Comparison of ENCODE assay signal across 19 mouse cellular contexts in the genomic region with DNA sequence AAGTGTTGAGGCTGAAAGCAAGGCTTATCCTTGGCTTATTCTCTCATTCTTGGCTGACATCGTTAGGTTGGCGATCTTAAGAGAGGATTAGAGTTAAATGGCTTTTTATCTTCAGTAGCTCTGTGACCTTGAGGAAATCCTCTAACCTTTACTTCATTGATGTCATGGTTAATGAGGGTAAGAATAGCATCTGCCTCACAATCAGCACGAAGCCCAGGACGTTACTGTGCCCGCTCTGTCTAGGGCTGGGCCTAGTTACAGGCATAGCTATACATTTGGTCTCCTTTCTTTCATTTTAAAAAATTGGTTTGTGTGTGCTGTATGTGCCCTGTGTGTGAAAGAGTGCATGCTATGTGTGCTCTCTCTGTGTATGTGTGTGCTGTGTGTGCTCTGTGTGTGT.
DNase-seq lines count a peak whose midpoint lies in the region; ATAC-seq lines count a peak whose summit lies in the region.
"Had no signal": no experiment of that assay in that cellular context is flagged by ENCODE, and none has a peak within 500 bp of the region (broad histone marks: within the 10 kb centered on the region; RNA-seq: fewer than 3 reads in every experiment).

No protein-coding gene starts in this region.

- 35% methylated on average over 5 of the region's 5 CpGs for WGBS in heart, embryonic 12.5 days
- WGBS in heart, embryonic 16.5 days, result 33% methylated on average over 5 of the region's 5 CpGs
- WGBS in kidney, embryonic 14.5 days, result 76% methylated on average over 5 of the region's 5 CpGs

- H3K4me3 ChIP-seq in heart, embryonic 12.5 days, result no peak overlapping the region
- peak overlapping the region; percentile 26; the same call in 1 of the 2 replicates for H3K4me3 ChIP-seq in heart, embryonic 16.5 days (ENCODE audit: low read length)
- no peak overlapping the region for H3K4me3 ChIP-seq in kidney, embryonic 14.5 days (ENCODE audit: low read length)
- H3K4me3 ChIP-seq: embryonic facial prominence, embryonic 13.5 days; forebrain, embryonic 13.5 days; gastrocnemius, adult 2 months; hindbrain, embryonic 10.5 days had no signal

- peaks cover 40% of the 10 kb centered on the region for H3K4me1 ChIP-seq in heart, embryonic 12.5 days (replicated peaks)
- peaks cover 23% of the 10 kb centered on the region for H3K4me1 ChIP-seq in heart, embryonic 16.5 days (ENCODE audit: control insufficient read depth, insufficient read depth, low read length)
- H3K4me1 ChIP-seq in kidney, embryonic 14.5 days (ENCODE audit: control insufficient read depth, insufficient read depth, low read length), result no peaks in the 10 kb centered on the region

- no peaks in the 10 kb centered on the region for H3K36me3 ChIP-seq in heart, embryonic 12.5 days
- no peaks in the 10 kb centered on the region for H3K36me3 ChIP-seq in heart, embryonic 16.5 days (ENCODE audit: control insufficient read depth, insufficient read depth)
- H3K36me3 ChIP-seq in kidney, embryonic 14.5 days (ENCODE audit: control insufficient read depth, insufficient read depth, low read length), result no peaks in the 10 kb centered on the region
- H3K36me3 ChIP-seq: embryonic facial prominence, embryonic 13.5 days; hindbrain, embryonic 10.5 days had no signal

- H3K9me3 ChIP-seq in heart, embryonic 12.5 days (replicated peaks), result no peaks in the 10 kb centered on the region
- H3K9me3 ChIP-seq in heart, embryonic 16.5 days (replicated peaks; ENCODE audit: control insufficient read depth, low read length), result 0 out of 2 replicates have a peak, but pooled peaks cover 4% of the 10 kb centered on the region
- no peaks in the 10 kb centered on the region for H3K9me3 ChIP-seq in kidney, embryonic 14.5 days (ENCODE audit: control insufficient read depth, low read length)
- H3K9me3 ChIP-seq: embryonic facial prominence, embryonic 13.5 days; forebrain, embryonic 13.5 days; hindbrain, embryonic 10.5 days had no signal

- no peaks in the 10 kb centered on the region for H3K27me3 ChIP-seq in heart, embryonic 12.5 days (replicated peaks)
- H3K27me3 ChIP-seq in heart, embryonic 16.5 days (ENCODE audit: control insufficient read depth, insufficient read depth, low read length), result no peaks in the 10 kb centered on the region
- H3K27me3 ChIP-seq in kidney, embryonic 14.5 days (ENCODE audit: control insufficient read depth, insufficient read depth, low read length), result no peaks in the 10 kb centered on the region
- H3K27me3 ChIP-seq: embryonic facial prominence, embryonic 13.5 days; forebrain, embryonic 13.5 days had no signal

- H3K9ac ChIP-seq in heart, embryonic 12.5 days, result no peak overlapping the region
- no peak overlapping the region for H3K9ac ChIP-seq in heart, embryonic 16.5 days (ENCODE audit: low read length)
- H3K9ac ChIP-seq in kidney, embryonic 14.5 days (ENCODE audit: low read depth, low read length), result no peak overlapping the region
- H3K9ac ChIP-seq: embryonic facial prominence, embryonic 13.5 days; forebrain, embryonic 13.5 days; hindbrain, embryonic 14.5 days had no signal

- H3K27ac ChIP-seq in heart, embryonic 12.5 days (ENCODE audit: poor library complexity, severe bottlenecking), result peak overlapping the region; percentile 45; the same call in 1 of the 2 replicates
- 0 out of 2 replicates have a peak overlapping the region, but pooled peaks have one; percentile 38 for H3K27ac ChIP-seq in heart, embryonic 16.5 days (ENCODE audit: low read length)
- no peak overlapping the region for H3K27ac ChIP-seq in kidney, embryonic 14.5 days (ENCODE audit: low read depth, low read length)
- H3K27ac ChIP-seq: embryonic facial prominence, embryonic 13.5 days; forebrain, embryonic 13.5 days; gastrocnemius, adult 2 months; hindbrain, embryonic 10.5 days; hindbrain, embryonic 14.5 days had no signal

- peak overlapping the region; percentile 38; the same call in 1 of the 2 replicates for H3K4me2 ChIP-seq in heart, embryonic 12.5 days
- H3K4me2 ChIP-seq in heart, embryonic 16.5 days (ENCODE audit: low read depth, low read length), result peak overlapping the region; percentile 56
- no peak overlapping the region for H3K4me2 ChIP-seq in kidney, embryonic 14.5 days (replicated peaks; ENCODE audit: low read depth, low read length)
- H3K4me2 ChIP-seq: embryonic facial prominence, embryonic 13.5 days; forebrain, embryonic 13.5 days; hindbrain, embryonic 14.5 days had no signal

- ATAC-seq in heart, embryonic 12.5 days (ENCODE audit: insufficient number of reproducible peaks, low FRiP score), result peak; percentile 22; the same call in 1 of the 2 replicates
- ATAC-seq in heart, embryonic 16.5 days (replicated peaks; ENCODE audit: extremely low read depth, insufficient read depth, low FRiP score), result peak; percentile 60; the same call in 1 of the 2 replicates
- ATAC-seq in kidney, embryonic 14.5 days (ENCODE audit: low FRiP score, low TSS enrichment), result no peak
- ATAC-seq: forebrain, embryonic 13.5 days; intestine, embryonic 16.5 days had no signal

- no peak for DNase-seq in heart, adult 11 months
- no peak for DNase-seq in heart, adult 18-20 months
- DNase-seq in retina, postnatal 1 day, result peak; percentile 66
- DNase-seq: adrenal gland, adult 2 months; adrenal gland, postnatal 25 days; cerebellum, adult 18-20 months; cerebellum, adult 9-11 months; cerebellum, postnatal 36 days; gastrocnemius, adult 2 months; gastrocnemius, postnatal 25 days; kidney, adult 2 months had no signal
